Mouse (Mus musculus) ES-Bruce4 (cell line): ENCODE measurements around the gene Diaph3.
"Not testable (repeated sequence)": the region's sequence is repeated elsewhere in the genome, so short reads cannot be mapped to it uniquely, and the experiment has no call there.

Source experiments
- CTCF ChIP-seq: IDR thresholded peaks from one replicate; pipeline ENCODE4 v1.8.1; 2011; ENCODE audit warnings: low read depth, low read length
- POLR2A ChIP-seq: IDR thresholded peaks from one replicate; pipeline ENCODE4 v1.8.1; 2011; ENCODE audit warnings: low read length; ENCODE audit not compliant: insufficient read depth

DNA sequence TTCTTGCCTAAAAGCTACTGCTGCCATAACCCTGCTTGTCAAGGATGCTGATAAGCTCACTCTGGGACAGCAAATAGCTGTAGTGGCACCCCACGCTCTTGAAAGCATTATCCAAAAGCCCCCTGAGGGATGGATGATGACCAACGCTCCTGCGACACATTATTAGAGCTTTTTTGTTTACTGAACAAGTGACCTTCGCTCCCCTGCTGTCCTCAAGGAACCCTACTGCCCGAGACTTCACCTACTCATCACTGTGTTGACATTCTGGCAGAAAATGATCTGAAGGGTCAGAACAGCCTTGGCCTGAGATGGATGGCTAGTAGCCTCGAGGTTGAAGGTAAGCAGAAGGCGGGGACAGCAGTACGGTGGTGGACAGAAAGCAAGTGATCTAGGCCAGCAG, 56.1 kb downstream of the Diaph3 start:
- TF ChIP-seq CTCF, POLR2A: not testable (repeated sequence)
